Mouse (Mus musculus) cortical plate, adult 2 months (tissue): ENCODE measurements around the gene Batf2.
"Not testable (repeated sequence)": the region's sequence is repeated elsewhere in the genome, so short reads cannot be mapped to it uniquely, and the experiment has no call there.

ENCODE experiments used
- CTCF ChIP-seq: fragments of 200-500 bp; IDR thresholded peaks from 2 replicates; pipeline ENCODE4 v1.5.1; 2011; ENCODE audit warnings: mild to moderate bottlenecking, control low read depth, low read length; ENCODE audit not compliant: insufficient read depth; ENCODE audit errors: extremely low read depth
- POLR2A ChIP-seq: fragments of 200-500 bp; IDR thresholded peaks from 2 replicates; pipeline ENCODE4 v1.6.1; 2011; ENCODE audit warnings: mild to moderate bottlenecking, low read length, control low read depth; ENCODE audit not compliant: insufficient read depth; ENCODE audit errors: extremely low read depth

DNA sequence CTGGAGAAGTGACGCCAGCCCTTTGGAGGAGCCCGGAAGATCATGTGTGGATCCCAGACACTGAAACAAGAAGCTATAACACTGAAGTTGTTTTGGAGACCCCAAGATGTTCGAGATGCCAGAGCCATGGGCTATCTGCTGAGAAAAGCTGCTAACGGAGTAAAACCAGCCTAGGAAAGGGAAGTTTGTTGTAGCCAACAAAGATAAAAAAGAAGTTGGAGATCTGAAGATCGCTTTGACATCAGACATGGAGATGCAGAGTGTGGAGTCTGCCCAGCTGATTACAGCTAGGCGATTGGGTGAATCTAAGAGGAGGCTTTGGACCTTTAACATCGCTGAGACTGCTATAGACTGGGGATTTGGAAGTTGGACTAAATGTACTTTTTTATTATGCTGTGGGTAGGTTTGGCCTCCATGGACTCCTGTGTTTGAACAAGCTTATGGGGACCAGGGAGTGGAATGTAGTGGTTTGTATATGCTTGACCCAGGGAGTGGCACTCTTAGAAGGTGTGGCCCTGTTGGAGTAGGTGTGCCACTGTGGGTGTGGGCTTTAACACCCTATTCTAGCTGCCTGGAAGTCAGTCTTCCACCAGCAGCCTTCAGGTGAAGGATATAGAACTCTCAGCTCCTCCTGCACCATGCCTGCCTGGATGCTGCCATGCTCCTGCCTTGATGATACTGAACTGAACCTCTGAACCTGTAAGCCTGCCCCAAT is 10.2 kb upstream of the Batf2 start:
- not testable (repeated sequence) for TF ChIP-seq CTCF, POLR2A
